Mouse (Mus musculus): Measurements from ENCODE around the gene C030005K15Rik.
"Not testable (repeated sequence)": the region's sequence is repeated elsewhere in the genome, so short reads cannot be mapped to it uniquely, and the experiment has no call there.

The C030005K15Rik gene

DNA sequence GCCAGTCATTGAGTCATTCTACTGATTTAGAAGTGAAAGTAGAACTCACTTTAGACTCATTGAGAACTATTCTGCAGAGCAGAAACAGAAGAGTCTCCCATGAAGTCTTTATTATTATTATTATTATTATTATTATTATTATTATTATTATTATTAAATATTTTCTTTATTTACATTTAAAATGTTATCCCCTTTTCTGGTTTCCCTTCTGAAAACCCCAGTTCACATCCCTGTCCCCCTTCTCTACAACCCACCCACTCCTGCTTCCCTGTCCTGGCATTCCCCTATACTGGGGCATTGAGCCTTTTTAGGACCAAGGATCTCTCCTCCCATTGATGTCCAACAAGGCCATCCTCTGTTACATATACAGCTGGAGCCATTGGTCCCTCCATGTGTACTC lies at the start of gene C030005K15Rik:
Gene C030005K15Rik (minus strand): TSS at position 101 of the 400 bp plus-strand sequence.
- DNase-seq: not testable (repeated sequence)

DNA sequence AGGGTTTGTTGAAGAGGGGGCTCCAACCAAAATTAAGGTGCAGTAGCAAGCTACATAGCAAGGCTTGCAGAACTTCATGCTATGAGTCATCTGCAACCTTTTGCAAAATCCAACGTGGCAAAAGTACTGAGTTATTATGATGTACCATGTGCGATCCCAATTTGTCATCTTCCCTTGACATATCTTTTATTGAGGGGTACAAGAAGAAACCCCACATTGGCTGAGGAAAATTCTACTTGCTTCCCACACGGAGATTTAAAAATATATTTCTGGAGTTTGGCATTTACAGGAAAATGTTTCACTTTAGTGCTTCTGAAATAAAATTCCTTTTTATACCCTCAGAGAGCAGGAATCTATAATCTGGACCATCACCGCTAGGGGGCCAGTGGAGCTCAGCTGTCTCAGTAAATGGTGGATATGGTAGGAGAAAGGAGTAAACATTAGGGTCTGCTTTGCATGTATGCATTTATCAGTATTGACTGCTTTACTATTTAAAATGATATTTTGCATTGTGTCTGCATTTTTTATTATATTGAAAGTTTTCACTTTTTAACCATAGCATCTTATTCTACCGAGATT lies 41.7 kb upstream of the C030005K15Rik start:
- no peak for DNase-seq

DNA sequence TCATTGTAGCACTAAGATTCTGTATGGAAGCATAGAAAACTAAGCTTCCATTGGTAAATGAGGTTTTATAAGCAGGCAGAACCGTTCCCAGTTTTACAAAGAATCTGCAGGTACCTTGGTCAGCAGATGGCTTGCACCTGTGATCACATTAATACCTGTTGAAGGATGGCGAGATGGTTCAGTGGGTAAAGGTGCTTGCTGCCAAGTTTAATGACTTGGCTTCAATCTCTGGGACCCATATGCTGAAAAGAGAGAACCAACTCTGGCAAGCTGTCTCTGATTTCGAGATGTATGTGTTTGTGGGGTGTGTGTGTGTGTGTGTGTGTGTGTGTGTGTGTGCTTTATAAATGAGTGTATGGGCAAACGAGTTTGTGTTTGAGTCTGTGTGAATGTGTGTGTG lies 27.3 kb upstream of the C030005K15Rik start:
- DNase-seq: no peak

DNA sequence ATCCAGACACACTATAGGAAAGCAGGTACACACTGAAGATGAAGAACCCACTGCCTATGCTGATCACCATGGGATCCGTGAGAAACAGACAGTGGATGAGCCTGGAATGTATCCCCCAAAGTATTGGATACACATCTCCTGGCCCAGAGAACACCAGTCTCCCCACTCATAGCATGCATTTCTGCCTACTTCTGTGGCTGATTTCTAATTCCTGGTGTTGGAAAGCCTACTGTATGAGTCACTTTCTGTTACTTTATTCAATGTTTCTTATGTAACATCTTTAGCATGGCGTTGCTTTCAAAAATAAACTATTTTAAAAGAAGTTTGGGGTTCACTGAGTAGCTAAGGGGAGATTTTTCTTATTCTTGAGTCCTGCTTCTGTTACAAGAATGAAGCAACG lies 20.7 kb upstream of the C030005K15Rik start:
- DNase-seq: no peak

DNA sequence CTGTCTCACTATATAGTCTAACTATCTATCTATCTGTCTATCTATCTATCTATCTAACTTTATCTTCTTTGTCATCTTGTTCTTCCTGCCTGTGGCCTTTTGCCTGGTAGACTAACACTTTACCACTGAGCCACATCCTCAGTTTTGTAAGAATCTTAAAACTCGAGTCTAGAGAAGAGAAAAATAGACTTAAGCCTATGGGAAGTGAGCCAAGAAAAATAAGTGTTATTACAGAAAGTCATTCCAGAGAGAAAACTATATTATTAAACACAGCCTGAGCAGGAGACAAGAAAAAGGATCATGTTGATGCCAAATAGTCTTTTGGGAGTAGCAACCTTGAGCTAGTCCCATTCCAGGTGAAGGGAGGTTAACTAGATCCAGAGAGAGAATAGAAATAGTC lies 626 bp downstream of the C030005K15Rik start:
- no peak for DNase-seq

DNA sequence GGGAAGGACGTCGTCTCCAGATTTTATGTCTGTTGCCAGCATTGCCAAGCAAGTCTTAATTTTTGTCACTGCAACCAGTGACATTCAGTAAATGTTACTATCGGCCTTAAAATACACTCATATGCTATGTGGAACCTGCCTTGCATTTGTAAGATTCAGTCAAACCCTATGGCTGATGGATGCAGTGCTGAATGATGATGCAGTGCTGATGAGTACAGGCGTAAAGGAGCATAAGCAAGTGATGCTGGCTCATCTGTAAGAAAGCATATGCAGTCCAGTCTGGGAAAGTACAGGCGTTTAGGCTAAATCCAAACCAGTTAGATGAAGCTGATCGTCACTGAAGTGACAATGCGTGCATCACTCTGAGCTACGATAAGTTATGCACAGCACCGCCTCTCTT lies 3.8 kb downstream of the C030005K15Rik start:
- DNase-seq: no peak

DNA sequence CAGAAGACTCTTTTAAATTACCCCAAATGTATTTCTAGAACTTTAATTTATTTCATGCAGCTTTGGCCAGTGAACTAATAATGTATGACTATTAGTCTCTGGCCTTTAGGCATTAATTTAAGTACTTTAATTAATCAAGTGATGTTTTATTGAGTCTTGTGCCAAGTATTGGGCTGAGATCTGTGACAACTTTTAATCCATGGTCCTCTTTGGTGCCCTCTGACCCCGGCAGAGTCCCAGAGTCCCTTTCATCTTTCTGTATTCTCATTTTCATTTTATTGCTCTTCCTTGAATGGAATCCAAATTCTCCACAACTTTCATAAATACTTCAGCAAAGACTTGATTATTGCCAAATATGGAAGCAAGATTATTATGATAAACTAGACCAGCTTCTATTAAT lies 5.9 kb downstream of the C030005K15Rik start:
- DNase-seq: peak; percentile 40 to 46

DNA sequence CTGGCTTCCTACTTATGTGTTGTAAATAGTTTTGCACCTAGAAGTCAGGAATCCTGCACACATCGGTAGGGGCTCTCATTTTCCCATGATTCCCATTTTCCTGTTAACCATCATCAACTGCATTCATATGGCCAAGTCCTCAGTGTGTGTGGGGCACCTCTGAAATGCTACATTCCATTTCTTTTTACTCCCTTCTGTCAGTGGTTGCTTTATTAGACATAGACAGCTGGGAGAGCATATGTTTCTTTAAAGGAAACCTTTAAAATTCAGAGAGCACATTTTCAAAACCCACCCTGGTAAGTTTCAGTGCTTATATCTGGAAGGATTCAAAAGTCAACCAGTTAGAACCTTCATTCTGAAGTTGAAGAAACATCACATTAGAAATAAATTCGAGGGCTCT lies 8.5 kb downstream of the C030005K15Rik start:
- DNase-seq: no peak

DNA sequence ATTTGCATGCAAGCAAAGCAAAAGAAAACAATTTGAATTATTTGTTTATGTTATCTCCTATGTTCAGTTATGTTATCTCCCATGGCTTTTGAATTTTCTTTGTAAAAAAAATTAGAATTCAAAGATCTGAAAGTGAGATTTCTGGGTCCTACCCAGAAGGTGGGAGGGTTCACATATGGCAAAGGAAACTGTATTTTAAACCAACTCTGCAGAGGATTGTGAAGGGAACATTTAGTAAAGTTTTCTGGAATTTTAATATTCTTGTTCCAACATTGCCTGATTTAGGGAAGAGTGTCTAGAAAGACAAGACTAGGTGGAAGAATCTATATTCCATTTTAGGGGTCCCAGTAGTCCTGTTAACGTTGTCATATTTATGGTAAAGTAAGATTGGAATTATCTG lies 9.3 kb downstream of the C030005K15Rik start:
- no peak for DNase-seq

DNA sequence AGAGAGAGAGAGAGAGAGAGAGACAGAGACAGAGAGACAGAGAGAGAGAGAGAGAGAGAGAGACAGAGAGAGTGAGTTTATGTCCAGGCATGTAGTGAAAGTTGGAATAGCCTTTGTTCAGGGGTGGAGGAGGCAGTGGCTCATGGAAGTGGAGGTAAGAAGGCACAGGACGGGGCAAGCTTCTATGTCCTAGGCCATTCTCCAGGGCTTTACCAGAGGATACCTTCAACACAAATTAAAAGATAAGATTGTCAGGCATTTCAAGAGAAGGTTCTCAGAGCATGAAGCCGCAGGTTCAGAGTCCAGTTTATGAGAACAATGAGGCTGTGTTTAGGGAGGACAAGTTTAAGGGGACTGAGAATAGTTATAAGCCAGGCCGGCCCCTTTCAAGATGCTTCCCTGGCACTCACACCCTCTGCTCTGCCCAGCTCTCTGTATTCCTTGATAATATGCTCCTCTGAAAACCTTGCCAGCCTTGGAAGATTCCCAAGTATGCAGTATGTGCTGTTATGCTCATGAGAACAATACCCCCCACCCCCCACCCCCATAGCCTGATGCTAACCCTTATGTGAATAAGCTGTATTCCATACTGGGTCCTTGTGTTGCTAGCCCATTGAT lies 11.2 kb downstream of the C030005K15Rik start:
- no peak for DNase-seq

DNA sequence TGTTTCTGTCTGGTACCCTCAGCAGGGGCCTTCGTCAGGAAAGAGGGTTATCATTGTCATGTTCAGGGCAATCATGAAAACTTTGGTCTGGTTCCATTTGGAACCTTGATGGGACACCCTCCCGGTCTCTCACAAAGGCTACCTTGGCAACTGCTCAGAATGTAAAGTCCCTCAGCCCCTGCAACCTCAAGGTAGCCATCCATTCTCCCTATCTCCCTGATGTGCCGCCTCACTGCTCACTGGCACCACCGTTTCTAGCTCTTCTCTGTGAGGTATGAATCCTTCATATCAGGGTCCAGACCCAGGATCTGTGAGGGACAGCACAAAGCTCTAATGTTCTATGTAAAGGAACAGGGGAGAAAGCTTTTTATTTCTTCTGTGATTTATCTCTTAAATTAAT lies 12.0 kb downstream of the C030005K15Rik start:
- DNase-seq: no peak

DNA sequence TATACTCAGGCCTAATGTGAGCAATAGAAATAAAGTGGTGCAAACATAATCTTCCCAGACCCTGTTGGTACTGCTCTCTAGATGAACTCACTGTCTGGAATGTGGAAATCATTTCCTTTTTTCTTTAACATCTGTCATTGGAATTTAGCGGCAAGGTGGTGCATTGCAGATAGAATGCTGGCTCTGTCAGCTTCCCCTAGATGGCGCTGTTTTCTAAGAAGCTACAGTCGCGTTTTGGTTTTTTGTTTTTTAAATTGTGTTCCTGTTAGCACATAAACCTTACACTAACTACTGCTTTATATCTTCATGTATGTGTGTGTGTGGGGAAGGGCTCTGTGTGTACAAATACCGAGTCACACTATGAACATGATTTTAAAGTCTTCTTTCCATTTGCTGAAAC lies 13.9 kb downstream of the C030005K15Rik start:
- peak in 1 of 2 experiments; percentile 43 for DNase-seq

DNA sequence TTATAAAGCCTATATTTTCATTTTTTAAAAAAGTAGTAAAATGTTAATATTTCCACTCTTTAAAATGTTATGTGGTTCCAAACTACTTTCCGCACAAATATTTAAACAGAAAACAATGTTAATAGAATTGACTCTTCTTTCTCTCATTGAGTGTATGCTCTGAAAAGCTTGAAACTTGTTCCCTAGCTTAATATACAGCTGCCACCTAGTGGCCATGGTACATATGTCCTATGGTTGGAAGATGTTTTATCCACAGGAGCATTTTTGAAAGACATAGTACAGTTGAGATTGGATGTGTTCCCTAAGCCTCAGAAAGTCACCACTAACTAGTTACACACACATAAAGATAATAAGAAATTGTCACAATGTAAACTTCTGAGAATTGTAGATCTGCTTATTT lies 22.0 kb downstream of the C030005K15Rik start:
- DNase-seq: peak in 1 of 2 experiments; percentile 68

DNA sequence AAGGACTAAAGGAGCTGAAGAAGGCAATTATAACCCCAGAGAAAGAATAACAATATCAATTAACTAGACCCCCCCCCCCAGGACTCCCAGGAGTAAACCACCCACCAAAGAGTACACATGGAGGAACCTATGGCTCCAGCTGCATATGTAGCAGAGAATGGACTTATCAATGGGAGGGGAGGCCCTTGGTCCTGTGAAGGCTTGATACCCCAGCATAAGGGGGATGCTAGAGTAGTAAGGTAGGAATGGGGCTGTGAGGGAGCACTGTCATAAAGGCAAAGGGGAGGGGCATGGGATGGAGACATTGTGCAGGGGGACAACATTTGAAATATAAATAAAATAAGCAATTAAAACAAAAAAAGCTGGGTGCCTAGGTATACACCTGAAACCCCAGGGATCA lies 24.2 kb downstream of the C030005K15Rik start:
- DNase-seq: no peak

DNA sequence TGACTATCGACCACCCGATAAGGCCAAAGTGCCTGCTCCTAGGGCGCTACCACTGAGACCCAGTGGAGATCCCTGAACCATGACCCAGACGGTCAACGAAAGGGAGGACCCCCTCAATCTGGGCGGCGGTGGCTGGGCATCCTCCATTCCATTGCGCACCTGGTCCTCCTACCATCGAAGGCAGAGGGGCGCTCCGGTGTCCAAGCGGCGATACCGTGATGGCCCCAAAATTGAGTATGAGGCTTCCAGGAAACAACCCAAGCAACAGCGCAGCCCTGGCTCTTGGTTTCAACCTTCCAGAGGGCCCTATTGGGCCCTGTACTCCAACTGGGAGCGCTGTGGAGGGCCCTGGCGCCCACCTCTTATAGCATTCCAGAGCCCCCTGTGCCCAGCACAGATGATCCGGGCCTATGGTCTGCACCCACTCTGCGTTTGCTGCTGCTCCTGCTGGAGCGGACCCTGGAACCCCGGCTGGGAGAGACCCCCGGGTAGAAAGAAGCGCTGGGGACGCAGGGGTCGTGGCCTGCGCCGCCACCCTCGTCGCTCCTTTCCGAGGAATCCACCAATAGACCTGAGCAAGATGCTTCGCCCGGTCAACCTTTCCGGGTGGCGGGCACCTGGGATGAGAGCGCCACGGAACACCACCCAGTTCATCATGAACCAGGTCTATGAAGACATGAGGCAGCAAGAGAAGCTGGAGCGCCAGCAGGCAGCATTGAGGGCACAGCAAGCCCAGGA lies 33.0 kb downstream of the C030005K15Rik start:
- DNase-seq: peak in 1 of 2 experiments; percentile 32

DNA sequence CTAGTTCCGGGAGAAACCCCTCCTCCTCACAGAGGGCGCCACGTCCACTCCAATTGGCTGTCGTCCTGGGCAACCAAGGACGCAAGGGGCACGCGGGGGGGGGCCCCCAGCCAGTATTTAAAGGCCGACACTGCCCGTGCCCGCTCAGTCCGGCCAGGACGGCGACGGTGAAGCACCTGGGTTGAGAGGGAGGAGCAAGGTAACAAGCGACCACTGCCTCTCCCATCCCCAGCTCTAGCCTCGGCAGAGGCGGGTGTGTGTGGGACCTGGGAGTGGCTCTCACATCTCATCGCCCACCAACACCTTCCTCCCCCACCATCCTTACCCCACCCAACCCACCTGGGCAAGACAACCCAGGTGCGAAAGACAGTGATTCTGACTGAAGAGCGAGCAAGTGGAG lies 33.6 kb downstream of the C030005K15Rik start, which contains the start of gene Ccer1:
Gene Ccer1 (plus strand): TSS at position 147 of the 400 bp plus-strand sequence.
- no peak for DNase-seq

DNA sequence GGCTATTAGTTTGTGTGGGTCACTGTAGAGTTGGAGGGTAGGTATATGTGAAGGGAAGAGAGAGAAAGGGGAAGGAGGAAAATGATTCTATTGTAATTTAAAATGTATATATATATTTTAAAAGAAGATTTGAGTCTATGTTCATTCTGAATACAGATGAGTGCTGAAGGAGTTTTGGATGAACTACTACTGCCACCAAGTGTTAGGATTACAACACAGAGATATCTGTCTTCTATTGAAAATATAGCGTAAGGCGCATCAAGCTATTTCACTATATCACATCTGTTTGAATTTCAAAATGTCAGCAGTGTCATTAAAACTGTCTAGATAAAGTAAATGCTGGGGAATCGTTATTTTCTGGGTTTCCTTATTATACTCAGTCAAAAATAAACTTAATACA lies 37.1 kb downstream of the C030005K15Rik start:
- no peak for DNase-seq

DNA sequence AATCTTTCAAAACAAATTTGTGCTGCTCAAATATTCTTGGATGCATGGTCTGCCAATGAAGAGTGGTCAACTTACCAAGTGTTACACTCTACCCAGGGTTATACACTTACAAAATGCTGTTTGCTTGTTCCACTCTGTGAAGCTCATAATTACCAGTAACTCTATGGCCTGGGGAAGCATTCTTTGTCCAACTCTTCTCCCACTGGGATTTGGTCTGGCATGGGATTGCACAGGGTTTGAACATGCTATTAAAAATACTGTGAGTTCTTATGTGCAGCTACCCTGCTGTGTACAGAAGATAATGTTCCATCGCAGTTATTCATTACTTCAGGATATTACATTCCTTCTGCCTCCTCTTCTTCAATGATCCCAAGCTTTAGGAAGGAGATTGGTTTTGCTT lies 39.4 kb downstream of the C030005K15Rik start:
- no peak for DNase-seq

DNA sequence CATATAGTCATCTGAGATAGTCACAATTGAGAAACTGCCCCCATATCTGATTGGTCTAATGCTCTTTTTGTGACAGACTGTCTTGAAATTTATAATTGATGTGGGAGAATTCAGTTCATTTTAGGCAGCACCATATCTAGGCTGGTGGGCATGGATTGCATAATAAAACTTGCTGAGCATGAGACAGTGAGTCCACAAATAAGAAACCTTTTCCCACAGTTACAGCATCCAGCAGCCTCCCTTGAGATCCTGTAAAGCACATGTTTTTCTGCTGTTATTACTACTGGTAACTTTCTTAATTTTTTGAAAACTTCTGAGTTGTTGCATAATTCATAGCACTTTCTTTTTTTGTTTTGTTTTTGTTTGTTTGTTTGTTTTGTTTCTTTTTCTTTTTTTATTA lies 43.6 kb downstream of the C030005K15Rik start:
- DNase-seq: no peak

Measured in kidney, postnatal 25 days (tissue).